Mouse (Mus musculus) stomach, embryonic 15.5 days (tissue): ENCODE measurements around the gene Slc23a4. TPM values are rescaled to one million over a fixed set of nuclear protein-coding genes. Genes with fewer than 3 reads are reported as not detected.

ENCODE experiments used
- ATAC-seq: fragments of 200-750 bp; cut with Nextera tagmentation; 2 replicates; pipeline ENCODE4 v1.8.0; 2017; ENCODE audit warnings: low read depth, moderate number of reproducible peaks, moderate TSS enrichment; ENCODE audit not compliant: insufficient read depth, low FRiP score
- H3K27ac ChIP-seq: fragments of 300-500 bp; sonication (generic); 2 replicates; pipeline ENCODE4 v1.5.1; 2015; ENCODE audit warnings: mild to moderate bottlenecking, inconsistent platforms
- H3K27me3 ChIP-seq: fragments of 300-500 bp; sonication (generic); replicated peaks from 2 replicates; pipeline ENCODE4 v1.6.1; 2015; ENCODE audit warnings: inconsistent platforms
- H3K36me3 ChIP-seq: fragments of 300-500 bp; sonication (generic); 2 replicates; pipeline ENCODE4 v1.6.1; 2015; ENCODE audit warnings: inconsistent platforms
- H3K4me1 ChIP-seq: fragments of 300-500 bp; sonication (generic); 2 replicates; pipeline ENCODE4 v1.6.1; 2015; ENCODE audit warnings: inconsistent platforms
- H3K4me2 ChIP-seq: fragments of 300-500 bp; sonication (generic); 2 replicates; pipeline ENCODE4 v1.6.1; 2015; ENCODE audit warnings: mild to moderate bottlenecking, inconsistent platforms
- H3K4me3 ChIP-seq: fragments of 300-500 bp; sonication (generic); replicated peaks from 2 replicates; pipeline ENCODE4 v1.5.1; 2015; ENCODE audit warnings: inconsistent platforms
- H3K9ac ChIP-seq: fragments of 300-500 bp; sonication (generic); 2 replicates; pipeline ENCODE4 v1.6.1; 2015; ENCODE audit warnings: inconsistent platforms
- H3K9me3 ChIP-seq: fragments of 300-500 bp; sonication (generic); 2 replicates; pipeline ENCODE4 v1.6.1; 2016; ENCODE audit warnings: inconsistent platforms
- WGBS: fragments of 180-500 bp; shearing (Covaris S2); methylation state at CpG from one replicate; pipeline ENCODE4 v1.1.7; 2015; 5-methylcytosine and 5-hydroxymethylcytosine counted together
- polyA plus RNA-seq: library from polyadenylated mRNA; unstranded; fragments of >200 nt; fragmentation: Nextera tagmentation; extraction: Ambion mirVana; gene quantifications from 2 replicates; pipeline ENCODE4 v1.2.1, GENCODE M21; 2015

Slc23a4 gene
- 4.0 and 4.2 TPM in 2 replicates for polyA plus RNA-seq

DNA sequence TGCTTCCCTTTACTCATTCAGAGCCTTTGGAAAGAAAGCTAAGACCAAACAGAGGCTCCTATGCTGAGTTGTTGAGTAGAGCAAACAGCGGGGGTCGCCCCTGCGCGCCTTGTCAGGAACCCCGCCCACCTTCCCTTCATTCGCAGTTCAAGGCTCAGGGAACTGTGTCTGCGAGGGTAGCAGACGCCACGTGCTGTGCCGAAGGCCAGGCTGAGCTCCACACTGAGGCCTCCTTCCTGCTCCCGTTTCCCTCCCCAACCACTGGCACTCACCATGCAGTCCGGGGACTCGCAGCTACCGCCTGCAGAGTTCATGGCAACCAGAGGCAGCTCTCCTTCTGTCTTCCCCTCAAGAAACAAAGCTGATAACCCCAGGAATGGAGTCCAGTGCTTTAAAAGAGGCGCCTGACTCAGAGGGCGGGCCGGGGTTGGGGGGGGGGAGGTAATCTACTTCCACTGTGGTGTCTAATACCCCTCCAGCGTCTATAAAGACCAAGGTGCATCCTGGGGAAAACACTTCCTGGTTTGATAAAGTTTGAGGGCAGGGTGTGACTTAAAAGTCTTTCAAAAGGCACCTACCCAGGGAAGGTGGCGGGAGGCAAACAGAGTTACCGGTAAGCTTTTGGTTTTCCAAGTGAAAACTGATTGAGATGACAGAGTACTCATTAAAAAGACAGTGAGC, at the start of gene Slc23a4:
Gene Slc23a4, minus strand, starts transcription at position 324 of the 681 bp plus-strand sequence.
- Histone ChIP-seq H3K9me3 (no peaks in the 10 kb centered on the region), H3K4me1 (peaks cover 9% of the 10 kb centered on the region; the same call in 1 of the 2 replicates), H3K4me3 (no peak within 1 kb of the TSS), H3K9ac (no peak within 1 kb of the TSS), H3K27ac (peak within 1 kb of the TSS; percentile 7; the same call in 1 of the 2 replicates), H3K36me3 (no peaks in the 10 kb centered on the region), H3K4me2 (peak within 1 kb of the TSS; percentile 44), H3K27me3 (no peaks in the 10 kb centered on the region)
- WGBS = 11% methylated on average over 20 of the region's 20 CpGs
- peak; percentile 61 for ATAC-seq

DNA sequence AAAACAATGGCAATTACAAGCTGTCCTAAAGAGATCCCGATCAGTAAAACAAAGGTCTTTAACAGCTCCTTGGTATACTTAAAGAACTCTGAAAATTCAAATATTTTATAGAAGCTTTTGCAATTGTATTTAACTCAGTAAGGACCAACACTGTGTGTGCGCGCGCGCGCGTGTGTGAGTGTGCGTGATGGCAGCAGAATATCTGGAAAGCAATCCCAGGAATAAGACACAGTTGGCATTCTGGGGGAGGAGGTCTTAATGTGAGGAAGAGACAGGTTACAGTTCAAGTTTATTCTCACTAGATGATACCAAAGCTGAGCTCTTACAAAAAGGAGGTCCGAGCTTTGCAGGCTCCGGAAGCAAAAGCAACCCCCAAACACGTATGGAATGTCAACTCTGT, 45.1 kb upstream of the Slc23a4 start:
- Histone ChIP-seq H3K4me3 (no peak overlapping the region), H3K4me2 (no peak overlapping the region), H3K36me3 (no peaks in the 10 kb centered on the region), H3K27ac (no peak overlapping the region), H3K27me3 (no peaks in the 10 kb centered on the region), H3K9ac (no peak overlapping the region), H3K9me3 (no peaks in the 10 kb centered on the region), H3K4me1 (no peaks in the 10 kb centered on the region)
- 89% methylated on average over 11 of the region's 11 CpGs for WGBS
- no peak for ATAC-seq

DNA sequence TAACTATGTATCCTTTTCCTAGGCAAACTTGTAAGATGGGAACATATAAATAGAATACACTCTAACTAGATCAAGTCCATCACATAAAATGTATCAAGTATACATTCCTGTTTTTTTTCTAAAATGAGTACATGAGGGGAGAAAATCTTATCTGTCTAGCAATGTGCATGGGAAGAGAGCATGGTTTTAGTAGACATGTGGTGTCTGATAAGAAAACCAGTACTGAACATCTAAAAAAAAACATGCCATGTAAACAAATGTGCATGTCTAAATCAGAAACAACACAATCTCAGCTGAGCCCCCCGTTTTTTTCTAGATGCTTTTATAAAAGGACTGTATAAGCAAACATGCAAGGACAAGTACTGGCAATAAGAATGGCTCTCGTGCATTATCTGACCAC, 44.5 kb upstream of the Slc23a4 start:
- Histone ChIP-seq H3K4me3 (no peak overlapping the region), H3K4me1 (no peaks in the 10 kb centered on the region), H3K9me3 (no peaks in the 10 kb centered on the region), H3K9ac (no peak overlapping the region), H3K4me2 (no peak overlapping the region), H3K27me3 (no peaks in the 10 kb centered on the region), H3K27ac (no peak overlapping the region), H3K36me3 (no peaks in the 10 kb centered on the region)
- 60% methylated on average over 2 of the region's 2 CpGs for WGBS
- no peak for ATAC-seq

DNA sequence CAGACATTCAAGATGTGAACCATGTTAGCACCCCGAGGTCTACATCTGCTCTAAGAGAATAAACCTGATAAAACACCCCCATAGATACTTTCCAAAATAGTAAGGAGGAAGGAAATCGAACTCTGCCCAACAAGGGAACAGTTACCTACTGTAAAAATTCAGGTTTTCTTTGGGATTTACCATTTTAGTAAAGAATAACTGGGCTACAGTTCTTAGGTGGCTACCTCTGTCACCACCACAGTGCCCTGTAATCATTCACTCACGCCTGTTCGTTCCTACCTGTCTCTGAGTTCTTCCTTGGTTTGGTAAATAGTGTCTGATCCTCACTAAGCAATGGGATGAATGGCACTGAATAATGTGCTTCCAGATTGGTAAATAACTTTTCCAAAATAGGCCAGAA, 42.6 kb upstream of the Slc23a4 start:
- 85% methylated on average over 4 of the region's 4 CpGs for WGBS

DNA sequence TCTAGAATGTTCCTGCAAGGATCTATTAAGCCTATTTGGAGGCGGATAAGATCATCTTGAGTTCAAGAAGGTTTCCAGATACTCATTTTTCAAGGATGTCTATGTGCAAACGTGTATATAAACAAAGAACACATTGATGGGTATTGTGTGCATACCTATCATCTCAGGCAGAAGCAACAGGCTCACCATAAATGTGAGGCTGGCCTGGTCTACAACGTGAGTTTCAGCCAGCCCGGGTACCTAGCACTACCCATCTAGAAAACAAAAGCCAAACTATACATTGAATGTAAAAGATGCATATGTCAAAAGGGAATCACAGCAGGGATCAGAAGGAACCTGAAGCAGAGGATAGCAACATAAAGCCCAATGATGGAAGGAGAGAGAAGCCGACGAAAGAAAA, 42.0 kb upstream of the Slc23a4 start:
- H3K27me3 ChIP-seq = no peaks in the 10 kb centered on the region
- H3K36me3 ChIP-seq = no peaks in the 10 kb centered on the region
- no peak for ATAC-seq
- no peaks in the 10 kb centered on the region for H3K9me3 ChIP-seq
- H3K4me2 ChIP-seq = no peak overlapping the region
- no peak overlapping the region for H3K27ac ChIP-seq
- H3K4me1 ChIP-seq = no peaks in the 10 kb centered on the region
- no peak overlapping the region for H3K4me3 ChIP-seq
- no peak overlapping the region for H3K9ac ChIP-seq
- 70% methylated on average over 6 of the region's 6 CpGs for WGBS

More for the DNA sequence above, 42.6 kb upstream of the Slc23a4 start:
- no peak for ATAC-seq
- Histone ChIP-seq H3K36me3 (no peaks in the 10 kb centered on the region), H3K4me3 (no peak overlapping the region), H3K27me3 (no peaks in the 10 kb centered on the region), H3K27ac (no peak overlapping the region), H3K4me2 (no peak overlapping the region), H3K9ac (no peak overlapping the region), H3K4me1 (no peaks in the 10 kb centered on the region), H3K9me3 (no peaks in the 10 kb centered on the region)

DNA sequence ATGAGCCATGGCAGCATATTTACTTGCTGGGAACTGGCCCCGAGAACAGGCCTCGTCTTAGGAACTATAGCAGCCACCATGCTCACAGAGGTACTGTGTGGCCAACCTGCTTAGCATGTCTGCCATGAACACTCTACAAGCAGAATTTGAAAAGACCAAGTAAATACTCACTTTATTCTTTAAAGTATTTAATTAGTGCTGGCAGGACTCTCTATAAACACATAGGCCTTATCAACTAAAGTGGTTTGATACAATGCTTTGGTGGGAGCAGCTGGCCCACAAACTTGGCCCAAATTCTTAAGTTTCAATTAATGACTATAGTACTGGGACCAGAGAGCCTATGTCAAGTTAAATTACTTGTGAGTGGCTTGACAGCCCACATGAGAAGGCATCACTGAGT, 39.8 kb upstream of the Slc23a4 start:
- Histone ChIP-seq H3K4me1 (peaks cover 6% of the 10 kb centered on the region; the same call in 1 of the 2 replicates), H3K9me3 (no peaks in the 10 kb centered on the region), H3K4me2 (no peak overlapping the region), H3K9ac (no peak overlapping the region), H3K36me3 (no peaks in the 10 kb centered on the region), H3K4me3 (no peak overlapping the region), H3K27ac (no peak overlapping the region), H3K27me3 (no peaks in the 10 kb centered on the region)
- no peak for ATAC-seq
- whole genome bisulfite sequencing = 87% methylated on average over 2 of the region's 2 CpGs

DNA sequence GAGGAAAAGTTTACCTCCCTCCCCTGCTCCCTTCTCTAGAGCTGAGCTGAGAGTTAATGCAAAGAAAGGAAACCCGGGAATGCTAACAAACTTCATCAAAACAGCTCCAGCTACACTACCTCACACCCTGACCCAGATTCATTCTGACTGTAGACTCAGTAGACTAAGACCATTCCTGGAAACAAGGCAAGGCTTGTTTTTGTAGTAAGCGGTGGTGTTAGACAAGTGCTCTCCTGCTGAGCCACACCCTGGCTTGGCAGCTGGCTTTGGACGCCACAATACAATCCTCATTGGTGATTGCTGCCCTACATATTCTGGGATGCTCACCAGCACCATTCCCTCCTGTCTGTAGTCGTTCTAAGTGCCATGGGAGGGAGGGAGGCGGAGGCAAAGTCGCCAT, 39.1 kb upstream of the Slc23a4 start:
- 79% methylated on average over 6 of the region's 6 CpGs for WGBS
- no peak overlapping the region for H3K27ac ChIP-seq
- H3K4me1 ChIP-seq = peaks cover 6% of the 10 kb centered on the region; the same call in 1 of the 2 replicates
- no peaks in the 10 kb centered on the region for H3K36me3 ChIP-seq
- H3K4me2 ChIP-seq = no peak overlapping the region
- no peak for ATAC-seq
- H3K9ac ChIP-seq = no peak overlapping the region
- no peaks in the 10 kb centered on the region for H3K9me3 ChIP-seq
- no peak overlapping the region for H3K4me3 ChIP-seq
- no peaks in the 10 kb centered on the region for H3K27me3 ChIP-seq

DNA sequence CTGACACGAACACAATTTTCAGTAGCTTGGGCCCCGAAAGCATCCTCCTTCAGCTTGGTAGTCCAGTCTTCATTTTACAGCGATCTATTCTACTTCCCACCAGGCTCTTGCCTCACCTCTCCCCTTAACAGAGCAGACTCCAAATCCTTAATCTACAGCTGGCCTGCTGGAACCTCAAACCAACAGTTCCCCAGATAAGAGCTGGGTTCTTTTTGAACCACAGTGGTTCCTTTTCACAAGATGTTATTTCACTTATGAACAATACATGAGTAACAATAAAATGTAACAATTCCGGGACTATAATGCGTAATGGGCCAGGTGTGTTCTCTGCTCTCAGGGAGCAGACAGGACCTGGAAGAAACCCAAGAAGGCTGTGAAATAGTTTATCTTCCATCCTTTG, 28.4 kb upstream of the Slc23a4 start:
- Histone ChIP-seq H3K4me3 (no peak overlapping the region), H3K27me3 (no peaks in the 10 kb centered on the region), H3K27ac (no peak overlapping the region), H3K9me3 (no peaks in the 10 kb centered on the region), H3K4me1 (no peaks in the 10 kb centered on the region), H3K4me2 (no peak overlapping the region), H3K36me3 (no peaks in the 10 kb centered on the region), H3K9ac (no peak overlapping the region)
- no peak for ATAC-seq
- 92% methylated on average over 5 of the region's 5 CpGs for WGBS

DNA sequence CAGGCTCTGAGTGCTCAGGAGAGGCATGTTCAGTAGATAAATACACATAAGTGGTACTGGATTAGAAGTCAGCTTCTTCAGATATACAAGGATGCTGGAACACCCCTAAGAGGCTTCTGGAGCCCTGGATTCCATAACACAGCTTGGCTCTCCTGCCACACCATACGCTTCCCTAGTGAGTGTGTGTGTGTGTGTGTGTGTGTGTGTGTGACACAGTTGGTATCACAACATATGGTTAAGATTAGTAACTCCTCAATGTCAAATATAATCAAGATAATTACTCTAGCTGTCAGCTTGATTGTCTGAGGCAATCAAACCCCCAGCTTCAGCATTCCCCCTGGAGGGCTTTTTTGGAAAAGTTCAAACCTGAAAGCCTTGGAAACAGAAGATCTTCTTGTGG, 23.7 kb upstream of the Slc23a4 start:
- Histone ChIP-seq H3K9me3 (no peaks in the 10 kb centered on the region), H3K27me3 (no peaks in the 10 kb centered on the region)
- ATAC-seq = no peak

DNA sequence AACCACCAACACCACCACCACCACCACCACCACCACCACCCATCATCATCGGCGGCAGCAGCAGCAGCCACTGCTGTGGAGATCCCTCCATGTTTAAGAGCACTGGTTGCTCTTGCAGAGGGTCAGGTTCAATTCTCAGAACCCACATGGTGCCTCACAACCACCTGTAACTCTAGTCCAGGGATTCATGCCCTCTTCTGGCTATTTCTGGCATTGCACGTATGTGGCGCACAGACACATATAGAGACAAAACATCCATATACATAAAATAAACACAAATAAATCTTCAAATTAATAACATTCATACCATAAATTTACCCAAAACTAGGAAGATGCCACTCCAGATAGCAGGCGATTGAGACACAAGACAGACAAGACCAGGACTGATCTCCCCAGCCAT, 22.5 kb upstream of the Slc23a4 start:
- no peak for ATAC-seq
- H3K9ac ChIP-seq = no peak overlapping the region
- H3K9me3 ChIP-seq = no peaks in the 10 kb centered on the region
- H3K4me1 ChIP-seq = no peaks in the 10 kb centered on the region
- no peaks in the 10 kb centered on the region for H3K36me3 ChIP-seq
- no peak overlapping the region for H3K4me2 ChIP-seq
- WGBS = 93% methylated on average over 5 of the region's 5 CpGs
- no peaks in the 10 kb centered on the region for H3K27me3 ChIP-seq
- H3K27ac ChIP-seq = no peak overlapping the region
- H3K4me3 ChIP-seq = no peak overlapping the region

More for the DNA sequence above, 23.7 kb upstream of the Slc23a4 start:
- Histone ChIP-seq H3K27ac (no peak overlapping the region), H3K4me3 (no peak overlapping the region), H3K9ac (no peak overlapping the region), H3K4me2 (no peak overlapping the region), H3K4me1 (no peaks in the 10 kb centered on the region), H3K36me3 (no peaks in the 10 kb centered on the region)
- WGBS = 84% methylated on average over 1 of the region's 1 CpGs

DNA sequence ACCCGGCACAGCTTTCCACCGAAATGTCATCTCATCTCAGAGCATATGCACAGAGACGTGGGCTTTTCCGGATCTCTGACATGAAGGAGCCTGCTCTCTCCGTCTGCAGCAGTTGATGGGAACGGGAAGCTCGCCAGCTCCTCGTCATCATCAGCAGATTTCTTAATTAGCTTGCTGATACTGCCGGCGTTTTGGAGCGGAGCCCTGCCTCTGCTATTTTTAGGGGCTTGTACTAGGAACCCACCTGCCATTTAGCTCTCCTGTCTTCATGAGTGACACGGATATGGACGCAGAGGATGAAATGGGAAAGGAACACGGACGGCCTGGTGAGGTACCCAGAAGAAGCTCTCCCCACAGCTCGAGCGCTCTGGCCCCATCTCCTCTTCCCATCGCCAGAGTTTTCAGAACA, 14.1 kb upstream of the Slc23a4 start:
- H3K9me3 ChIP-seq = no peaks in the 10 kb centered on the region
- H3K4me2 ChIP-seq = no peak overlapping the region
- H3K4me3 ChIP-seq = no peak overlapping the region
- no peak overlapping the region for H3K27ac ChIP-seq
- 0 out of 2 replicates have a peak, but pooled peaks cover 2% of the 10 kb centered on the region for H3K4me1 ChIP-seq
- no peak for ATAC-seq
- 78% methylated on average over 18 of the region's 18 CpGs for WGBS
- H3K36me3 ChIP-seq = no peaks in the 10 kb centered on the region
- no peak overlapping the region for H3K9ac ChIP-seq
- H3K27me3 ChIP-seq = no peaks in the 10 kb centered on the region

DNA sequence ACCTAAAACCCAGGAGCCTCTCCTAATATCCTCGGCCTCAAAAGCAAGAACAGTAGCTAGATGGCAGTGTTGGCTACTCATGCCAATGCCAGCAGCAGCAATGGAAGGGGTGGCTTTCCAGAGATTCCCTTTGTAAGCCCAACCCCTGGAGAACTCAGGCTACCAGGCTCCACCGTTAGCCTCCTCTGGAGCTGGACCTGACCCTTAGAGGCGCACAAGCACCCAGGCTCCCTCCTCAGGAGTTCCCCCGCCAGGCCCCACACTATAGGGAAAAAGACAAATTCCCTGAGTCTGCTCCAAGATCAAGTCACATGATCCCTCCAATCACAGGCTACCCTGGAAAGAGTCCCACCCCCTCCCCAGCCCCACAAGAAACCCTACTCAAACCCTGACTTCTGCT, 10.9 kb upstream of the Slc23a4 start:
- peak overlapping the region; percentile 25; the same call in 1 of the 2 replicates for H3K4me2 ChIP-seq
- no peak overlapping the region for H3K9ac ChIP-seq
- 16% methylated on average over 4 of the region's 4 CpGs for WGBS
- peaks cover 9% of the 10 kb centered on the region; the same call in 1 of the 2 replicates for H3K4me1 ChIP-seq
- no peak overlapping the region for H3K4me3 ChIP-seq
- no peaks in the 10 kb centered on the region for H3K9me3 ChIP-seq
- H3K27me3 ChIP-seq = no peaks in the 10 kb centered on the region
- no peaks in the 10 kb centered on the region for H3K36me3 ChIP-seq
- H3K27ac ChIP-seq = no peak overlapping the region
- ATAC-seq = no peak
